Mouse (Mus musculus) spleen, postnatal 36 days (tissue): ENCODE measurements around the gene Pbld2.
"Not testable (repeated sequence)": the region's sequence is repeated elsewhere in the genome, so short reads cannot be mapped to it uniquely, and the experiment has no call there.

ENCODE experiments used
- DNase-seq, 2 experiments: peaks; one replicate each; pipeline ENCODE4 v3.0.0; 2022; ENCODE audit warnings: low spot score in 2 of 2, mixed read lengths in 1 of 2

Pbld2 gene

DNA sequence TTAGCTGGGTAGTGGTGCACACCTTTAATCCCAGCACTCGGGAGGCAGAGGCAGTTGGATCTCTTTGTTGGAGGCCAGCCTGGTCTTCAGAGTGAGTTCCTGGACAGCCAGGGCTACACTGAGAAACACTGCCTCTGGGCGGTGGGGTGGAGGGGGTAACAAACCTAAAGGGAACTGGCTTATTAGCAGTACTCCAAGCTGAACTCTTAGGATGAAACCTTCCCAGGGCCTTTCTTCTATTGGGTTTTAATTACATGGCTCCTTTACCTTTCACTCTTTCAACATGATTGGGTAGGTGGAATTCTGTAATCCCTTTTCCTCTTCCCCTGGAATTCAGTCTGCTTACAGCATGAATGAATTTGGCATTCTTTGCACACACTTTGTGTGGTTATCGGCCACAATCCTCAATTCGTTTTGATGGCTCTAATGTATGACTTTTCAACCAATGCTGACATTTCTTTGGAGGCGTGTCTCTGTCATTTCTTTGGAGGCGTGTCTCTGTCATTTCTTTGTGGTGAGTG lies 1.4 kb downstream of the Pbld2 start:
- DNase-seq, result no peak

DNA sequence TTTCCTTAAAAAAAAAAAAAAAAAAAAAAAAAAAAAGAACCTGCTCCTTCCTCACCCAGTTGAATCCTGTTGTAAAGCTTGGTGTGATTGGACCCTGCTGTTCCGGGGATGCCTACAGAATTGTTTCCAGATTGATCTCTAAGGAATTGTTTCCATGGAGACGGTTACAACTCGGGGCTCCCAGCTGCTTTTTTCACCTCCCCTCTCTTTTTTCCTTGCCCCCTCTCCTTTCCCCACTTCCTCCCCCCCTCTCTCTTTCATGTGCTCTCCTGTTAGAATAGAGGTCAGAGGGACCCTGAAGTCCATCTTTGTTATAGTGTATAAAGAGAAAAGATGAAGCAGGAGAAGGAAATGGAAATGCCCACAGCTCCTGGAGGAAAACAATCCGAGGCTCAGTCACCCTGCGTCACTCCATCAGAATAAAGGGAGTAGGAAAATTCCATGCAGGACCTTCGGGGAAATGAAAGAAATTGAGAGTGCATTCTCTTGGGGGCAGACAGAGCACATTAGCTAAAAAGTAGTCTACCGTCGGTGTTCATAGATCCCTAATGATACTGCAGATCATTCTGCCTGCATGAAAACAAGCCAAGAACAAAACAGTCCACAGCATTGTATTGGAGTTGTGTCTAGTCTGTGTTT lies 2.2 kb downstream of the Pbld2 start:
- no peak for DNase-seq

DNA sequence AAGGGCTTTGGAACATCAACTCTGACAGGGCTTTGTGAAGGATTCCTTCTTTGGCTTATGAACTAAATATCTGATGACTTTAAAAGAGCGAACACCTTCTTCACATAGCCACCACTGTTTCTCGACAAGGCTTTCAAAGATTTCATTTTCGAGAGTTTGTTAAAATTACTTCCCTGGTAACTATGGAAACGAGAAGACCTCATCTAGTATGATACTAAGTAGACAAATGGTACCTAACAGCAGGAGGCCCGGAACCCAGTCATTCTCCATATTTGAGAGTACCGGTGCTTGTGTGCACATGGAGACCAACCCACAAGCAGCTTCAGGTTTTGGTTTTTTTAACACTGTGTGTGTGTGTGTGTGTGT lies 2.7 kb downstream of the Pbld2 start:
- DNase-seq, result no peak

DNA sequence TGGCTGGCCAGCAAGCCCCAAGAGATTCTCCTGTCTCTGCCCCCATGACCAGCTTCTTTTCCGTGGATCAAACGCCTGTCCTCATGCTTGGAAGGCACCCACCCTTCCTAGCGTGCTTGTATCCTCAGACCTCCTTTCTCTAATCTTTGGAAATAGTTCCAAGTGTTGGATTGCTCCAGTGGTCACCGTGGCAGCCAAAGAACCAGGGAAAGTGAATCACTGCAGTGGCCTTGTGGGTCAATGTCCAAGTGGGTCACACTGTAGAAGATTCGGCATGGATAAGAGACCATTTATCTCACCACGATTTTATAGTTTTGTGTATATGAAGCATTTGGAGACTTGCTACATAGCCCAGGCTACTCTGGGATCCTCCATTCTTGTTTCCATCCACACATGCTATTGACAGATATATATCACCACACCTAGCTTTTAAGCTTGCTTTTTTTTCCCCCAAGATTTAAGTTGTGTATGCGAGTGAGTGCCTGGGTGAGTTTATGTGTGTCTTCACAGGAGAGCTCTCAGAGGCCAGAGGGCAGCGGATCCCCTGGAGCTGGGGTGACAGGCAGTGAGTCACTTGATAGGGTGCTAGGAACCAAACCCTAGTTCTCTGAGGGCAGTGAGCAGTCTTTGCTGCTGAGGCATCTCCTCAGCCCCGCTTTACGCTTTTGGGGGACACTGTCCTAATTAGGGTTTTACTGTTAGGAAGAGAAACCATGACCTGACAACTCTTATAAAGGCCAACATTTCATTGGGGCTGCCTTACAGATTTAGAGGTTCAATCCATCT lies 3.5 kb downstream of the Pbld2 start:
- DNase-seq, result no peak

DNA sequence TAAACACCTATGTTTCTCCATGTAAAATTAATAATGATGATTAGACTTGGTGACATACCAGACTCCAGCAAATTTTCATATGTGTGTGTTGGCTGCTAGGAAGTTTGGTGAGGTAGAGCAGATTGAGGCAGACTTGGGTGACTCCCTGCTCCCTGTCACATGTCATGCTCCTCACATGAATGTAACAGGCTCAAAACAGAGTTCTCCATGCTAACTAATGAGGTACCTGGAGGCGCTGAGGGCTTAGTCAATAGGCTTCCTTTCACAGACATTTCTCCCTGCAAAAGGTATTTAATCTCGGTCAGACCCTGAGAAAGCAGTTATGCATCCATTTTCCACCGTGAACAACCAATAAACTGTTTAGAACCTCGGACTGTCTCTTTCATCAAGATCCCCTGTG lies 4.3 kb downstream of the Pbld2 start:
- DNase-seq, result no peak

DNA sequence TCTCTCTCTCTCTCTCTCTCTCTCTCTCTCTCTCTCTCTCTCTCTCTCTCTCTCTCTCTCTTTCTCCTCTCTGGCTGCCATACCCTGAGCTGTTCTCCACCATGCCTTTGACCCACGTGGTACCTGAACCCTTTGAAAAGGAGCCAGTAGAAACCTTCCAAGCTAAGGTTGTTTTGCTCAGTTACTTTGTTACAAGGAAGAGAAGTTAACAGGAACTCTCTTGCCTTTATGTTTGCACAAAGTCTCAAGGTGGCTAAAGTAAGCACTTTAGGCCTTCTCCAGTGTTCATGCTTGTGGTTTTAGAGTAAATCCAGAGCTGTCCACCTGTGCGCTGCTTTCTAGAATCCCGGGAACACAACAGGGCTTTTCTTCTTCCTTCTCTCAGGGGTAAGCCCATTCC lies 8.2 kb downstream of the Pbld2 start:
- DNase-seq, result no peak

DNA sequence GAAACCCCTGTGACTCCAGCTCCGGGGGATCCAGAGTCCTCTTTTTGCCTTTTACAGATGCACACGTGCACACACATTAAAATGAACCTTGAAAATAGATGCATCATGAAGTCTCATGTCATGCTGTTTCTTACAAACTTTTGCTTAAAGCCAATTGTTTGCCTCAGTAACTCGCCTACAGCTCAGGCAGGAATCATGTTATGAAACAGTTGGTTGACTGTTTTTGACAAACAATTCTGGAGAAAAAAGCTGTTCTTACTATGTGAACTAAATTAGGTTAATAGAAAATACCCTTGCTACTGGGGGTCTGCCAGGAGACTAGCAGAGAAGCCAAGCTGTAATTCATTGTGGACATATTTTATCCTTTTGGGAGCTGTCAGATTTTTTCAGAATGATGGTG lies 8.8 kb downstream of the Pbld2 start:
- no peak for DNase-seq

DNA sequence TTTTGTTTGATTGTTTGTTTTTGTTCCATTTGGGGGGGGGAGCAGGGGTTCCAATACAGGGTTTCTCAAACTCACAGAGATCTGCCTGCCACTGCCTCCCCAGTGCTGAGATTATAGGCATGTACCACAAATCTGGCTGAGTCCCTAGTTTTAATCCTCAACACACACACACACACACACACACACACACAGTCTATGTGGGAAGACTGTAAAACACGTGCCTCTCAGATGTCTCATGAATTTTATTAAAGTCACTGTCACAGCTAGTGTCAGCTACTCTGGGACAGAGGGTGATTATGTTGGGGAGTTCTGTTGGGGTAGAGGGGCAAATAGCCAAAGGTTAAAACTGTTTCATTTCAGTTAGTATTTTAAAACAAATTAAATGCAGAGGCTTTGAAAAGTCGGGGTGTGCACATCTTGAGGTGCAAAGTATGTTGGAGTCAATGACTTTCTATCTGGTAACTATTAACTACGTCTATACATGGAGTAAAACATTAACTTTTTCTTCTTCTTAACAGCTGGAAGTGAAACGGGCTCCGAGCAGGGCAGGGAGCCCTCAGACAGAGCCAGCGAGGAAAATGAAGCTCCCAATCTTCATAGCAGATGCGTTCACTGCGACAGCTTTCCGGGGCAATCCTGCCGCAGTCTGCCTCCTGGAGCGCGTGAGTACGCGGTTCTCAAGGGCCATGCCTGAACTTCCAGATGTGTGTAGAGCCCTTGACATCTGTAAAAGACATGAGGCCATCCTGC lies 14.6 kb downstream of the Pbld2 start:
- DNase-seq, result no peak

DNA sequence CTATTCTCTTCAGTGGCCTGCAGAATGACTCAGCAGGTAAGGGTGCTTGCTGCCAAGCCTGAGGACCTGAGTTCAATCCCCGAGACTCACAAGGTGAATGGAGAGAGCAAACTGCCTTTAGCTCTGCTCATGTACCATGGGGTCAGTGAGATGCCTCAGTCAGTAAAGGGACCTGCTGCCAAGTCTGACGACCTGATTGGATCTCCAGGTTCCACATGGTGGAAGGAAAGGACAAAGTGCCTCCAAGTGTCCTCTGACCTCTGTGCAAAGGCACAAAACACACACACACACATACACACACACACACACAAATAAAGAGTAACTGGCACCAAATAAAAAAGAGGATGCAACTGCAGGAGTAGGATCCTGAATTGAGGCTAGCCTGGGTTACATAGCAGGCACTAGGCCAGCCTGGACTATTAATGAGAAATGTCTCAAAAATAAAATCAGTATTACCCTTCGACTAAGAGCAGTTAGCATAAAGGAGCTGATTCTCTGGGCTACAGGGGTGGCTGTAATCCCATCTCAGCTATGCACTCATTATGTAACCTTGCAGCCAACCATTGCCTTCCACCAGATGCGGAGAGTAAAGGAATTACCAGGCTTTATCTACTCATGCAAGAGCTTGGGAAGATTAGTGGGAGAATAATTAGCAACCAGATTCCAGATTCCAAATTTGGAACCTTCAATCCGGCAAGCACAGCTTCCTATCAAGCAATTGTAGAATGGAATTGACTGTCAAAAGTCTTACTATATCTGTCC lies 15.9 kb downstream of the Pbld2 start:
- no peak for DNase-seq

DNA sequence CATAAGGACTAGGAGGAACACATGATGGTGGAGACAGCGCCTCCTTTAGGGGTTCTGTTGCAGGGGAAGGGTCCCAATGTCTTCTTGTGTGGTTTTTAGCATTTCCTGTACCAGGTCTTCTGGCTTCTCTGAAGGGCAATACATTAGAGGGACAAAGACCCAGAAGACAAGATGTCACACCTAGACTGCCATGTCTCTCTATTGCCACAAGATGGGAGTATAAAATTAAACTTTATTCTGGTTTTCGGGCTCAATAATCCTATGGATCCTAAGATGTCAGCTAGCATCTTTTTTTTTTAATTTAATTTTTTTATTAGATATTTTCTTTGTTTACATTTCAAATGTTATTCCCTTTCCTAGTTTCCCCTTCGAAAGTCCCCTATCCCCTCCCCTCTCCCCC lies 19.0 kb downstream of the Pbld2 start:
- no peak for DNase-seq

DNA sequence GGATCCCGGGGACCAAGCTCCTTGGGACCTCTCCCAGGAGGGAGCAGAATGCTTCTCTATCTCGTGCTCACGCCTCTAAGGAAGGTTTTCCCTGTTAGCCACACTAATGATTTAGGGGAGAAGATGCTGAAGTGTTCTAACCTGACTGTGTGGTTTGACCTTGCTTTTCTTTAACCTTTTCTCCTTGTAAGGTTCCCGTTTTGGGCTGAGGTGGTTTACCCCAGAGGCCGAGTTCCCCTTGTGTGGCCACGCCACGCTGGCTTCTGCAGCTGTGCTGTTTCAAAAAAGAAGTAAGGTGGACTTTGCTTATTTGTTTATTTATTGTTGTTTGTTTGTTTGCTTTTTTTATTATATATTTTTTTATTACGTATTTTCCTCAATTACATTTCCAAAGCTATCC lies 23.6 kb downstream of the Pbld2 start:
- DNase-seq, result peak; percentile 40 to 43

DNA sequence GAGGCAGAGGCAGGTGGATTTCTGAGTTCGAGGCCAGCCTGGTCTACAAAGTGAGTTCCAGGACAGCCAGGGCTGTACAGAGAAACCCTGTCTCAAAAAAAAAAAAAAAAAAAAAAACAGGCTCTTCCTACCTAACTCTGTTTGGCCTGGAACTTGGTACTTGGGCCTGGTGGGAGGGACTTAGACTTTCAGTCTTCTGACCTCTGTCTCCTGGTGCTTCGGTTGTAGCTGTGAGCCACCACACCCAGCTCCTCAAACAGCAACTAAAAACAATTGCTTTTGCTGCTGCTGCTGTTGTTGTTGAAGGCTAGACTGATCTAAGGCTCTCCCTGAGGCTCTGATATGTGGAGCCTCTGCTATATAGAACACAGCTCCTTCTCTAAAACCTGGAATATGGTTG lies 25.0 kb downstream of the Pbld2 start:
- no peak for DNase-seq

DNA sequence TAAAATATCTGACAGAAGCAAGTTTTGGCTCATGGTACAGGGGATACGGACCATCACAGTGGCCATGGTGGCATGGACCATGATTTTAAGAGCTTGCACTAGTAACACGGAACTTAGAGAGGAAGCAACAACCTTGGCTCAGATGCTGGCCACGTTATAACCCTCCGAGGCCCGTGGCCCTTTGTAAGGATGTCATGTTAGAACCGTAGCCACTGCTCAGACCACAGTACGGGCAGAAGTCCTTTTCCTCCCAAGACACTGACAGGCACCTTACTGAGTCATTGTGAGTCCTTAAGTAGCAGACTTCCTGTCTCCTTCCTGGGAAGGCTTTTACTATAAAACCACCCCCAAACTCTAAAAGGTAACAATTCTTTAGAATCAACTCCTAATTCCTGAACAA lies 27.2 kb downstream of the Pbld2 start:
- DNase-seq, result no peak

DNA sequence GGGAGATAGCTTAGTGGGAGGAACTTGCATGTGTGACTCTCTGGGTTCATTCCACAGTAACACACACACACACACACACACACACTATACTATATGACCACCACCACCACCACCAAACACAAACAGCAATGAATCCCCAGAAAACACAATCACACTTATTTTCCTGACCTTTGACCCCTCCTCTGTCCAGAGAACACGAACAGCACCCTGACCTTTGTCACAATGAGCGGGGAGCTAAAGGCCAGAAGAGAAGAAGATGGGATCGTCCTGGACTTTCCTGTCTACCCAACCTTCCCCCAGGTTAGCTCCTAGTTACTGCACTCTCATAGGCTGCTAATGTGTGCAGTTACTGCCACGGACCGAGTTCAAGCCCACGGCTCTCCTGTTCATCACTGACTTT lies 27.9 kb downstream of the Pbld2 start:
- DNase-seq, result no peak

DNA sequence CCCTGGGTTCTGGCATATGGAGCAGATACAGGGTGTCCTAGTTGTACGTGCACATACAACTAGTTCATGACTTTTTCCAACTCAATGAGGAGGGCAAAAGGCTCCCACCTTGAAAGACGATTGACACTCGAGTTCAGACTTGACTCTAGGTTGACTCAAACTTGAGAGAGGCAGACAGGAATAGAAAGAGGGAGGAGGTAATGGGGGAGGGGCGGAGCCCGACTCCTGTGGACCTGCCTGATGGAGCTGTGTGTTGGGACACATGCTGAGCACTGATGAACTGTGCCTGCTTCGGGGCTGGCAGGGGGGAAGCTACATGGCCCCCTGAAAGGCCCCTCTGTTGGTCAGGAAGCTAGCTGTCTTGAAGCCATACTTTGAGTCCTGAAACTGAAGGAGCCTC lies 28.9 kb downstream of the Pbld2 start:
- DNase-seq, result no peak

DNA sequence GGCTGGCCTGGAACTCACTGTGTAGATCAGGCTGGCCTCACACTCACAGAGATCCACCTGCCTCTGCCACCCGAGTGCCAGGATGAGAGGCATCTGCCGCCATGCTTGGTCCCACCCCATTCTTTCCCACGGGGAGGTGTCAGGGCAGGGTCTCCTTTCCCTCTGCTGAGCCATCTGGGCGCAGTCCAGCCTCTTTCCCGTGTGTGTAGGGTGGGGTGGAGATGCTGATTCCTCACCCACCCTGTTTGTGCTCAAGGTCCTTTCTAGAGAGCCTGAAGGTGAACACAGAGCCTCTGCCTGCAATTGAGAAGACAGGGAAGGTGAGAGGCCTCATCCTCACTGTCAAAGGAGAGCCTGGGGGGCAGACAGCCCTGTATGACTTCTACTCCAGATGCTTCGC lies 30.0 kb downstream of the Pbld2 start:
- DNase-seq, result not testable (repeated sequence)

DNA sequence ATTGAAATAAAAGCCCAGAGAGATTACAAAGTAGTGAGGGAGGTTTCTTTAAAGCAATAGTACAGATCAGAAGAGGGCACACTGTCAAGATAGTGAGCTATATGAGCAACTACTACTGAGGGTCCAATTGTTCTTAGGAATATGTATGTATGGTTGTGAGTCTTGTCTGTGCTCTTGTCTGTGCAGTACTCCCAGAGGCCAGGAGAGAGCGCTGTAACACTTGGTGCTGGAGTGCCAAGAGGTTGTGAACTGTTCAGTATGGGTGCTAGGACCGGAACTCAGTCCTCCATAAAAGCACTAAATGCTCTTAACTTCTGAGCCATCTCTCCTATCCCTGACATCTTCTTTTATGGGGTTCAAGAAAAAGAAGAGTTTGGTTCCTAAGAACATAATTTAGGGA lies 30.5 kb downstream of the Pbld2 start:
- no peak for DNase-seq

DNA sequence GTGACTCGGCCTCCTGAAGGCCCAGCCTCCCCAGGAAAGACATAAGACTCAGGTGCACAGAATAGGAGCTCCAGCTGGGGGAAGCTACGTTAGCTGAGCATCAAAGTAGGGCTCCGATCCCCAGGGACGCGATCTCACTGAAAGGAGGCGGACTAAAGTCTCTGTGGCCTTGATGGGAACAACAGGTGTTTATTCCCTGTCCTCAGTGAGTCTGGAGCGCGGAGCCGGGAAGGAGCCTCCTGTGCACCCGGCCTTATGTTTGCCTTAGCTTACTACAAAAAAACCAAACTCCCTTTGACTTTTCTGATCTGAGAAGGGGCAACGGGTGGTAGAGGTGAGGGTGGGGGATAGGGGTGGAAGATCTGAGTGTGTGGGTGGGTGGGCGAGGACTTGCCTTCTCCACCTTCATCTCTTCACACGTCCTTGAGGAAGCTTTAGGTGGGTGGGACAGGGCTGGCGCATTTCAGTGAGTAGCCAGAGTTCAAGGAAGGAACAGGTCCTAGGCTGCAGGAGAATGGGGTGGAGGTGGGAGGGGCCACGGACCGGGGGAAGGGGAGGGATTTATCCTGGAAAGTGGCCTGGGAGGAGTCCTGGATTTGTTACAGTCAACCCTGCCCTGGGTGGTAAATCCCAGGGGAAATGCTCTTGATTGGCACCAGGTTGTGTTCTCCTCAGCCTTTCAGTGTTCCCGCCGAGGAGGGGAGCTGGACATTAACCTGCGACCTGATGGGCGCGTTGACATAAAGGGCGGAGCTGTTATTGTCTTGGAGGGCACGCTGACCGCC lies 33.0 kb downstream of the Pbld2 start:
- no peak for DNase-seq

DNA sequence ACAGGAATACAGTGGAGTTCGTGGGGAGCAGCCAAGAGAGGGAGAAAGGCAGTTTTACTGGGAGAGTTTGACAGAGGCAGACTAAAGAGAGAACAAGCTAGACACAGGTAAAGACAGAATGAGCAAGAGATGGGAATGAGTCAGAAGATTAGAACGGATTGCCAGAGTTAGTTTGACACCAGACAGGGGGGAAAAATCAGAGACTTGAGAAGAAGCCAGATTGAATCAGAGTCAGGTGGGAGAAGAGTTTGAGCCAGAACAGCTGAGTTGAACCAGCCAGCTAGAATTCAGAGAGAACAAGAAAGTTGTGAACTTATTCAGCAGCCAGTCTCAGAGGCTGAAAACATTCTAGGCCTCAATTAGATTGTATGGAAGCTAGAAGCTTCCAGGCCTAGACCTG lies 35.7 kb downstream of the Pbld2 start, which contains the start of gene Pbld1:
Gene Pbld1, plus strand, starts transcription at position 301 of the 400 bp plus-strand sequence.
- no peak for DNase-seq

DNA sequence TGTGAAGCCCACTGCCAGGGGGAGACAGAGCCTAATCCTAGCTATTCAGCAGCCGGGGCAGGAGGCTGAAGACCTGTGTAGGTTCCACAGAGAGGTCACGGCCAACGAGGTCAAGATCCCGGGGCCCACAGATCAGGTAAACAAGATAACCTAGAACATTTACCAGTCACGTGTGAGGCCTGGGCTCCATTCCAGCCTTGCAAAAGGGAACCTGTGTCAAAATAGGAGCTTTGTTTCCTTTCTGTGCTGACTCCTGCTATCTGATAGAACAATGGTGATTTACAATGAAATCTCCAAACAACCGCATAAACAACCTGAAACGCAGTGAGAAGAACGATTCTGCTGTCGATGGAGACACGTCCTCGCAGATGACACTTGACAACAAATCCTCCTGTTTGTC lies 36.3 kb downstream of the Pbld2 start:
- no peak for DNase-seq

DNA sequence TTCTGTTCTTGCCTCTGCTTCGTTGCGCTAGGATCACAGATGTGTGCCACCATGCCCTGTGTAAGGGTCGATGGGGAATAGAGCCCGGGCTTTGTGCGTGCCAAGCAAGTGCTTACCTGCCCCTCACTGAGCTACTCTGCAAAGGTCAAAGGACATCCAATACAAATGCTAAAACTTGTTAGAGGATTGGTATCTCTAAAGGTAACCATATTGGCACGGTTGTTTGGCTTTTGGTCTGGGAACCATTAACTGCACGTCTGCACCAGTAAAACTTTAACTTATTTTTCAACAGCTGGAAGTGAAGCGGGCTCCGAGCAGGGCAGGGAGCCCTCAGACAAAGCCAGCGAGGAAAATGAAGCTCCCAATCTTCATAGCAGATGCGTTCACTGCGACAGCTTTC lies 37.2 kb downstream of the Pbld2 start:
- DNase-seq, result no peak
